Mouse (Mus musculus): ENCODE results near the gene Morc2a. TPM values are rescaled to one million over a fixed set of nuclear protein-coding genes. Genes with fewer than 3 reads are reported as not detected.

The Morc2a gene
- polyA plus RNA-seq (2012; rRNA removed): 5.4 and 6.4 TPM in 2 replicates

DNA sequence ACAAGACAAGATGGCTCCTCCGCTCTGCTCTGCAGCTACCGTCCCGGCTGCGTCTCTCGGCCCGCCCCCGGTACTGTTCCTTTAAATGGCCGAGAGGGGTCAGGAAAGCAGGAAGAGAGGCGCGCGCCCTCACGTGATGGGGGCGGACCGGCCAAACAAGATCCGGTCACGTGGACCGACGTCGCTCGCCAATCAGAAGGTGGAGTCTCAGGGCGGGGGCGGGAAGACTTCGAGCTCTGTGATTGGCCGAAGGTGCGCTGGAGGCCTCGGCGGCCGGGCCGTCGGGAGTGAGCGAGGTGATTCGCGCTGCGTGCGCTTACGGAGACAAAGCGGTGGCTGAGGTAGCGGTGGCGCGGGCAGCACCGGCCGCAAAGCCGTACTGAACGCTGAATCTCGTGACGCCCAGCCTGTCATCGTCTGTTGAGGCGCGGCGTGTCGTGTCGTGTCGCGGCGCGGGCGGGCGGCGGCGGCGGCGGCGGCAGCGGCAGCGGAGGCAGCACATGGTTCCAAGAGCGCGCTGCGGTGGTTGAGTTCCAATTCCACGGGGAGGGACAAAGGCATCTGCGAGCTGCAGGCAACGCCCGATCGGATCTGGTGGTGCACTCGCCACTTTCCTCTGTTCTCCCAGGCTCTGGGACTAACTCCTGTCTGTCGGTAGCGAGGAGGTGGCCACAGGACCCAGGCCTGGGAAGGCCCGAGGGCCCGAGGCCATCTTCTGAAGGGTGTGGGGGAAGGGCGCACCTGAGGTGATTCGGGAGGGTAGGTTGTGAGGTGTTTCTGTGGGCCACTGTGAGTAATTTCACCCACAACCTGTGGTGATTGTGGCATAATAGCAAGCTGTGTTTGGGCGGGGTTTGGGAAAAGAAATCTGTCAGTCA lies at the start of gene Morc2a:
Gene Morc2a, plus strand, starts transcription at position 228 of the 878 bp plus-strand sequence.

Other genes with a start within 250 kb of the Morc2a start
- gene Limk2, start 240.0 kb upstream of the Morc2a start, polyA plus RNA-seq (2012; rRNA removed): 7.5 and 8.3 TPM in 2 replicates
- 10.4 and 11.3 TPM in 2 replicates for gene Rnf185, start 196.8 kb upstream of the Morc2a start, polyA plus RNA-seq (2012; rRNA removed)
- gene Pla2g3, start 160.9 kb upstream of the Morc2a start, polyA plus RNA-seq (2012; rRNA removed): 0.07 TPM in 2 replicates
- gene Inpp5j, start 144.4 kb upstream of the Morc2a start, polyA plus RNA-seq (2012; rRNA removed): 0.81 and 1.1 TPM in 2 replicates
- 11.6 and 13.5 TPM in 2 replicates for gene Selenom, start 134.5 kb upstream of the Morc2a start, polyA plus RNA-seq (2012; rRNA removed)
- gene Smtn, start 108.6 kb upstream of the Morc2a start, polyA plus RNA-seq (2012; rRNA removed): 3.0 and 3.1 TPM in 2 replicates
- gene Osbp2, start 214.7 kb downstream of the Morc2a start, polyA plus RNA-seq (2012; rRNA removed): 0.01 and 0.03 TPM in 2 replicates
- 0.01 and 0.02 TPM in 2 replicates for gene 4921536K21Rik, start 245.9 kb downstream of the Morc2a start, polyA plus RNA-seq (2012; rRNA removed)
- 0.13 and 0.14 TPM in 2 replicates for gene Dusp18, start 246.0 kb downstream of the Morc2a start, polyA plus RNA-seq (2012; rRNA removed)